Mouse (Mus musculus): ENCODE results near the gene Elavl4.

Elavl4 gene

GRCm38 (mm10) chr4:110264345-110264943 lies 87.3 kb downstream of the Elavl4 start:
- DNase-seq, result no peak

GRCm38 (mm10) chr4:110257360-110257759 lies 94.3 kb downstream of the Elavl4 start:
- no peak for DNase-seq

- no peak for DNase-seq
These were observed 96.1 kb downstream of the Elavl4 start for GRCm38 (mm10) chr4:110255617-110256016.

- DNase-seq, result no peak
These were observed 101.7 kb downstream of the Elavl4 start for GRCm38 (mm10) chr4:110250055-110250454.

- DNase-seq, result no peak
These were observed 108.8 kb downstream of the Elavl4 start for GRCm38 (mm10) chr4:110242879-110243278.

GRCm38 (mm10) chr4:110234554-110234953 lies 117.2 kb downstream of the Elavl4 start:
- DNase-seq, result no peak

GRCm38 (mm10) chr4:110232327-110232726 lies 119.4 kb downstream of the Elavl4 start:
- DNase-seq, result no peak

- no peak for DNase-seq
These were observed 119.9 kb downstream of the Elavl4 start for GRCm38 (mm10) chr4:110231799-110232198.

- no peak for DNase-seq
These were observed 122.1 kb downstream of the Elavl4 start for GRCm38 (mm10) chr4:110229652-110230051.

- no peak for DNase-seq
These were observed 122.5 kb downstream of the Elavl4 start for GRCm38 (mm10) chr4:110229238-110229637.

- DNase-seq, result no peak
These were observed 124.1 kb downstream of the Elavl4 start for GRCm38 (mm10) chr4:110227621-110228031.

GRCm38 (mm10) chr4:110225492-110225891 lies 126.2 kb downstream of the Elavl4 start:
- peak; percentile 13 for DNase-seq

GRCm38 (mm10) chr4:110218819-110219218 lies 132.9 kb downstream of the Elavl4 start:
- DNase-seq, result no peak

- no peak for DNase-seq
These were observed 134.2 kb downstream of the Elavl4 start for GRCm38 (mm10) chr4:110217553-110217952.

GRCm38 (mm10) chr4:110214543-110214942 lies 137.2 kb downstream of the Elavl4 start:
- DNase-seq, result no peak

GRCm38 (mm10) chr4:110213666-110214065 lies 138.0 kb downstream of the Elavl4 start:
- DNase-seq, result no peak

GRCm38 (mm10) chr4:110210246-110210645 lies 141.5 kb downstream of the Elavl4 start:
- no peak for DNase-seq

GRCm38 (mm10) chr4:110209613-110210012 lies 142.1 kb downstream of the Elavl4 start:
- DNase-seq, result peak; percentile 25

- no peak for DNase-seq
These were observed 150.0 kb downstream of the Elavl4 start for GRCm38 (mm10) chr4:110201680-110202079.

- no peak for DNase-seq
These were observed 151.8 kb downstream of the Elavl4 start for GRCm38 (mm10) chr4:110199897-110200296.

- no peak for DNase-seq
These were observed 153.1 kb downstream of the Elavl4 start for GRCm38 (mm10) chr4:110198600-110198999.

- no peak for DNase-seq
These were observed 174.4 kb downstream of the Elavl4 start for GRCm38 (mm10) chr4:110177263-110177662.

GRCm38 (mm10) chr4:110172028-110172427 lies 179.7 kb downstream of the Elavl4 start:
- DNase-seq, result no peak

- no peak for DNase-seq
These were observed 186.5 kb downstream of the Elavl4 start for GRCm38 (mm10) chr4:110165217-110165616.

GRCm38 (mm10) chr4:110161600-110161999 lies 190.1 kb downstream of the Elavl4 start:
- no peak for DNase-seq
